Mouse (Mus musculus) kidney, postnatal 10 days (tissue): ENCODE results near the gene Zcchc18.
"Not testable (repeated sequence)": the region's sequence is repeated elsewhere in the genome, so short reads cannot be mapped to it uniquely, and the experiment has no call there.

Experiments used
- DNase-seq: peaks from one replicate; pipeline ENCODE4 v3.0.0; 2021; ENCODE audit warnings: mixed read lengths

Zcchc18 gene

DNA sequence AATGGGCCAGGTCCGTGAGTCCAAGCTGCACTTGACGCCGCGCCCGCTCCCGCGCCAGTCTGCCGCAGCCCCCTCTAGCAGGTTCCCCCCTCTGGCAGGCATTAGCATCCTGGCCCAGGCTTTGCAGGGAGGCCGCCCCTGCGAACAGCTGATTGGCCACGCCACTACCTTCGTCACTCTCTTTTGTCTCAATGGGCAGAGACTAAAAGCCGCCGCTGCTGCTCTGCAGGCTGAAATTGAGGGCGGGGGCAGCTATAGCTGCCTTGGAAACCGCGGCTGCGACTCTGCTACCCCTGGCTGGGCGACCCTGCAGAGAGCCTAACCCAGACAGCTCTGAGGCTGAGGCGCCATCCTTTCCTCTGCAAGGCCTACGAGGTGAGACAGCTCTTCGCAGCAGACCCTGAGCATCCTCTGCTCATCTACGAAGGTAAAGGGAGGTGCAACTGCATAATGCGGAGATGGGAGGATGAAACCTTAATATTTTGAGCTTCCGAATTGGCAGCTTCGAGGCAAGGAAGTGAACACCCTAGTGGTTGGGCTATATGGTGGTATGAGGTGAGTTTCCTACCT is at the start of gene Zcchc18:
Gene Zcchc18, plus strand, starts transcription at position 178 of the 570 bp plus-strand sequence.
- peak; percentile 66 for DNase-seq

DNA sequence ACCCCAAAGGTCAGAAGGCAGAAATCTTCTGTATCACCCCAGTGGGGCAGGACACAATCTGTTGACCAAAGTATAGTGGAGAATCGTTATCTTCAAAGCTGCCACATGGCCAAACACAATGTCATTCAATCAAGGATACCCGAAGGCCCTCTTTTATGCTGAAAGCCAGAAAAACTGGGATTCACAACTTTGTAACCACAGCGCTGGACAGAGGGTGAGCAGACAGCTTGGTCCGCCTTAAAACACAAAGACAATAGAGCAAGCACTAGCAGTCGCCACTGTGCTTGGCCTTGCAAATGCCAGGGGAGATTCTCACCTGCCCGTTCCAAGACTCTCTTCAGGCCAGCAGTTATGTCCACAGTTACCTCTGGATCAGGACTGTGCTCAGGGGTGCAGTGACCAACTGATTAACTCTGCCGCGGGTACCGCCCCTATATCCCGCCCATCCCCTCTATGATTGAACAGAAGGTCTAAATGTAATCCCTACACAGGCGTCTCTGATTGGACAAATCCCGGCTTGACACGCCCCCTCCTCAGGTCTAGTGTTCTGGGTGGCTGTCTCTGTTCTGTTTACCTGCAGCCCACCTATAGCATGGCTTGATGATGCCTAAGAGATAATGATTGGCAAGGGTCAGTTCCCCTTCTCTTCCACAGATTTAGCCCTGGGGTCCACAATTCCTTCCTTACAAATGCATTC is 35.2 kb upstream of the Zcchc18 start:
- peak; percentile 71 for DNase-seq

DNA sequence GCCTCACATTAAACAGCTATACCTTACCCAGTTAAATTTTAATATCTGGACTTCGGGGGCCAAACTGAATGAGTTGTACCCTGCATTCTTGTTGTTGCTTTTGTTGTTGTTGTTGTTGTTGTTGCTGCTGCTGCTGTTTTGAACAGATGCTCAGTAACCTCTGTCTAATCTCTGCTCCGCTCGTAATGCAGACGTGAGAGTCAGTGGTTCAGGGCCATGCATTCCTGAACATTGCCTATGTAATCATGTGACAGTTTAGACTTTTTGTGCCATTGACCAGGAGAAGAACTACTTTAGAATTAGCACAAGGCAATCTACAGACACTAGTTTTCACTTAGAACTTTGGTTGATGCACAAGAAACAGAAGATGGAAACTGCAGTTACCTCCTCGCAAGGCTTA is 34.7 kb upstream of the Zcchc18 start:
- DNase-seq: not testable (repeated sequence)

- DNase-seq: peak; percentile 23
These were observed 33.3 kb upstream of the Zcchc18 start for GRCm38 (mm10) chrX:136959688-136960087.

DNA sequence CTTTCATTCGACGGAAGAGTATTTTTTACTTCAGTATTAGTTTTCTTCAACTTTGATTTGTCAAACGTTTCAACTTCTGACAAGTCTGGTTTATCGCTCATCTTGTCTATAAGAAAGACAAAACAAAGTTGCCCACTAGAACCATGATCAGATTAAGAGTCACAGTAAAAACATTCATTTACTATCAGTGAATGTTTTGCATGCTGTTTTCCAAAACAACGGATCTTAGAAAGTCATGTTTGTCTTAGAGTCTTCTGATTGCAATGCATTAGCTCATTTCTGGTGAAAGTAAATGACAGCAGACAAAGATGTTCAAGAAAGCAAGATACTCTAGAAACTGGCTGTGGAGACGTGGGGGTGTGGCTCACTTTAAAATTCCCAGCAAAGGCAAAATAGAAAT is 17.6 kb upstream of the Zcchc18 start, which contains the start of gene Tmsb15b2:
Gene Tmsb15b2, minus strand, starts transcription at position 101 of the 400 bp plus-strand sequence.
- not testable (repeated sequence) for DNase-seq

GRCm38 (mm10) chrX:136976424-136977084 is 16.4 kb upstream of the Zcchc18 start, which contains the start of the genes Tmsb15l and Tmsb15b1:
TSS of gene Tmsb15l (minus strand) at chrX:136976869.
TSS of gene Tmsb15b1 (minus strand) at chrX:136976874.
- DNase-seq: peak; percentile 81

GRCm38 (mm10) chrX:136978616-136979015 is 14.3 kb upstream of the Zcchc18 start:
- no peak for DNase-seq

- DNase-seq: no peak
These were observed 6.9 kb upstream of the Zcchc18 start for GRCm38 (mm10) chrX:136986039-136986438.

DNA sequence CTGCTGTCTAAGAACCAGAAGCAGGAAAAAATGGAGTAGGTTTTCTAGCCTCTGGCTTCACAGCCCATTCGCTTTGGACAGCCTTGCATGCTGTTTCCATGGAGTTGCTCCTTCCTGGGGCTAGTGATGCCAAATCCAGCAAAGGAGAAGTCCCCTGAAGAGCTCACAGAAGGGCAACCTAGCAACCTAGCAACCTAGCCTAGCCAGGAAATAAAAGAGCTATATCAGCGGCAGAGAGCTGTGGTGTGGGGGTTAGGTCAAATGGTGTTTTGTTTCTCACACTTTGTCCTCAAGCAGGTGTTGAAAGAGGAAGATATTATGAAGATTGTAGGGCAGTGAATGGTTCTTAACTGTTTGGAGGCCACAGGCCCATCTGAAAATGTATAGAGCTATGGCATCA is 1.7 kb upstream of the Zcchc18 start:
- DNase-seq: no peak

DNA sequence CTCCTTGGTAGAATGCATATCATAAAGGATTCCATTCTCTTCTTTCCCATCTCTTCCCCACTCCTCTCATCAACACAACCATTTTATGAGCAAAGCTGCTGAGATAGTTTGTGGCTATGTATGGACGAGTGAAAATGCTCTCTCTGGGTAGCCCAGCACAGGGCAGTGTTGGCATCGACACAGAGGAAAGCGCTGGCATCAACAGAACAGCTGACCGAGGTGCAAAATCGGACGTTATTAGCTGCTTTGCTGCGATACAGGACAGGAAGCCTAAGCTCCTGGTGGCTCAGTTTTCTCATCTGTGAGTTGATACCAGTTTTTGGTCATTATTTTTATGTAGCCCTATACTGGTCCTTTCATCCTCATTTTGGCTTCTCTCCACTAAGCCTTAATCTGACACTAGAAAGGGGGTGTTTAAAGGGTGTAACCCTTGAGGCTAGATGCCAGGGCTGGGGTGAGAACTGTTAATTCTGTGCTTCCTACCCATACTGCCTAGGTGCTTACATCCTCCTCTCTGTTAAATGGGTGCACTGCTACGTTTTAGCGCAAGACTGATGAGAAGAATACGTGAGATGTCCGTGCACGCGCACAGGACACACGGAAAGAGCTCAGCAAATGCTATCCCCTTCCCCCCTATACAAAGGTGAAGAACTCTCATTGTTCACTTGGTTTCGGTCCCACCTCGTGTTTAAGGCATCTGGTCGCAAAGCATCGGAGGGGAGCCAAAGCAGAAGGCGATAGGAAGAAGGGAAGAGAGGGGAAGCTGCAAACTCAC is 577 bp upstream of the Zcchc18 start:
- DNase-seq: no peak

GRCm38 (mm10) chrX:136993641-136994040 is 686 bp downstream of the Zcchc18 start:
- no peak for DNase-seq

GRCm38 (mm10) chrX:136996256-136996655 is 3.3 kb downstream of the Zcchc18 start:
- DNase-seq: no peak

DNA sequence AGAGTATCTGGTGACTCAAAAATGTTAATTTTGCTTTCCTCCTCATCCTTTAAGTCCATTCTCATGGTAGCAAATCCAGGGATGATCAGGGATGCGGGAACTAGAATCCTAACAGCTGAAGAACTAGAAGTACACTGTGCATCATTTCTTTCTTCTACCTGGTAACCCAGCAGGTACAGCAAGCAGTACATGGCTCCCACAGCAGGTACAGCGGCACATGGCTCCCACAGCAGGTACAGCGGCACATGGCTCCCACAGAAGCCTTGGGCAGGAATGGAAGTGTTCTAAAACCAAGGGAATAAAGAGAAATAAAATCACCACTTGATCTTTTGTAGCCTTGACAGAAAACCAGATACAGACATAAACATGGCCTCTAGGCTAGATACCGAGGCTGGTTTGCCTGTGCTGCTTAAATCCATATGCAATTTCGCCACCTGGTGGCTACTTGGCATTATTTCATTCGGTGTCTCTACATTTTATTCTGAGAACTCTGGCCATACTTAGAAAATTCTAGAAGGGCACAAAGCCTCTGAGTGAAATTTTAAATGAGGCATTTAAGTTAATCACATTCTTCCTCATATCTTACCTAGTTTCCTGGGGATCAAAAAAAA is 22.2 kb downstream of the Zcchc18 start:
- DNase-seq: peak; percentile 69

GRCm38 (mm10) chrX:137017668-137018067 is 24.7 kb downstream of the Zcchc18 start:
- no peak for DNase-seq

GRCm38 (mm10) chrX:137019310-137019709 is 26.4 kb downstream of the Zcchc18 start:
- peak; percentile 79 for DNase-seq

- no peak for DNase-seq
These were observed 38.0 kb downstream of the Zcchc18 start for GRCm38 (mm10) chrX:137030916-137031315.

DNA sequence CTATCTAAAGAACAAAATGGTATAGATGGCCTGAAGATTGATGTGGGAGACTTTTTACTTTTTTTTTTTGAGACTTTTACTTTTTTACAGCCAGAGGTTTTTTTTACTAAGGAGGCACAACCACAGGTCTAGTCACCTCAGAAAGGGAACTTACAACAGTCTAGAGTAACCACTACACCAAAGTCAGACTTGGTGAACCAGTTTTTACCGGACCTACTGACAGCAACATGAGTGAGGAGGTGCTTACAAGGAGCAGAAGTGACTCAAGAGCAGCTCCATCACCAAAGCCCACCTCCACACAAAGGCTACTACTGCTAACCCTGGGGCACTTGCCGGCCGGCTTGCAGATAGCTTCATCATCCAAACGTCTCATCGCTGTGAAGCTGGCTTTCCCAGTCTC is 38.8 kb downstream of the Zcchc18 start:
- no peak for DNase-seq

DNA sequence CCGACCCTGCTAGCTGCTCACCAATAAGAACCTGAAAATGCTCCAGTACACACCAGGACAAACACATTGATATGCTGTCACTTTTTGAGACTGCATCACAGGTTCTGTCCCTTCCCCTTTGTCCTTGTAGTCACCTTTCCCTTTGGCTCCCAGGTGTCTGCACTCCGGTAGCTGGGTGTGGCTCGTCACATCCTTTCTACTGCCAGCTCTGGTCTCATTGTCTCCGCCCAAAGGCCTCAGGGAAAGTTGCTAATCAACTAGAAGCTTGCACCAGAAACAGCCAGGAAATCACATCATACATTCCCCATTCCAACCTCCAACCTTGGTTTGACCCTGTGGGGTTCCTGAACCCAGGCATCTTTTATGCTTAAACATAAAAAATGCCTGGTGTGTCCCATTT is 41.4 kb downstream of the Zcchc18 start:
- DNase-seq: no peak

DNA sequence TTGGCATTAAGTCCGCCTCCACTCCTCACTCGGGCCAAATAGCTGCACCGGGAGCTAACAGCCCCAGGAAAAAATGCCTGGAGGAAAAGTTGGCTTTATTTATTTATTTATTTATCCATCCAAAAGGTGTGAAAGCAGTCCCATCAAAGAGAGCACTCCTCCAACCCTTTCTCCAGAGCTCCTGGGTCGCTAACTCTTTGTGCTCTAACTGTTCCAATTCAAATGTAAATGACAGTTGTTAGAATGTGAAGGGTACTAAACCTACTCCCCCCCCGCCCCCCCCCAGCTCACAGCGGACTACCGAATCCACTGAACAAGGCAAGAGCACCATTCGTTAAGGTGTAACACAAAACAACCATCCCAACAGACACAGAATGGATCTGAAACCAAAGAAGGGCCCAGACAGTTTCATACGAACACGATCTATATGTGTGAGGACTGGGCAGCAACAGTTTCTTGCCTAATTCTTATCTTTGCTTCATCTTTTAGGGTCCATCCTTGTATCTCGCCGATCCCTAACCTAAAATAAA is 44.6 kb downstream of the Zcchc18 start:
- no peak for DNase-seq

DNA sequence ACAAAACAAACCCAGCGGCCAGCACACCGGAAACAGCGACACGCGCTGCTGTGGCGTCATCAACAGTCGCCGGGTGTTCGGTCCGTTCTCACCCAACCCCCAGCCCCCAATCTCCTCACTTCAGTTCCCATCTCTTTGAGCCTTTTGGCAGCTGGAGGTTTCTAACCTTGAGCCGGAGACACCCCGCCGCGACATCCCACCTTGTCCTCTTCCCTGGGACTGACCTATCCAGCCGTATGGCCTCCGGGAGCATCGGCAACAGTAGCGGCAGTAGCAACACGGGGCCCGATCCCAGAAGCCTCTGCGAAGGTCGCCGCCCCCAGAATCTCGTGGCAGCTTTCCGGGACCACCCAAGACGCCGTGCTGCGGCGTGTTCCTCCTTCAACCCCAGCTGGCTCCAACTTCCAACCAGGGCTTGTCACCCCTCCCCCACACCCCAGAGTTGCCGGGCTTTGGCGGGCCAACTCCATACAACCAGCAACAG is 45.1 kb downstream of the Zcchc18 start, which contains the start of gene Slc25a53:
Gene Slc25a53, minus strand, starts transcription at position 303 of the 484 bp plus-strand sequence.
- peak; percentile 92 for DNase-seq

- DNase-seq: no peak
These were observed 45.5 kb downstream of the Zcchc18 start for GRCm38 (mm10) chrX:137038502-137038901.
